Mouse (Mus musculus): Measurements from ENCODE around the gene Kirrel3. TPM values are rescaled to one million over a fixed set of nuclear protein-coding genes. Genes with fewer than 3 reads are reported as not detected.

Gene Kirrel3
- total and polyA plus RNA-seq, 3 experiments: 0.98 TPM; not detected in 2

GRCm38 (mm10) chr9:34579174-34579573, 93.5 kb downstream of the Kirrel3 start:
- no peak for TF ChIP-seq POLR2AphosphoS5 (IDR thresholded peaks at IDR 0.05; ENCODE audit: insufficient replicate concordance, low read depth, low read length)
- Histone ChIP-seq H3K4me1 (ENCODE audit: insufficient read depth, low read depth, low read length) (no peaks in the 10 kb centered on the region), H3K36me3 (replicated peaks) (no peaks in the 10 kb centered on the region), H3K27me3 (ENCODE audit: insufficient read depth, low read length) (no peaks in the 10 kb centered on the region), H3K9me3 (replicated peaks) (no peaks in the 10 kb centered on the region), H3K4me3 (ENCODE audit: low read depth, low read length) (no peak overlapping the region)
- DNase-seq (ENCODE audit: low spot score) (no peak), ATAC-seq (ENCODE audit: extremely low read depth, insufficient number of reproducible peaks, low FRiP score, poor library complexity, severe bottlenecking) (no peak)

- Histone ChIP-seq H3K4me3 (ENCODE audit: low read depth, low read length) (no peak overlapping the region), H3K4me1 (ENCODE audit: insufficient read depth, low read depth, low read length) (no peaks in the 10 kb centered on the region), H3K27me3 (ENCODE audit: insufficient read depth, low read length) (no peaks in the 10 kb centered on the region), H3K36me3 (replicated peaks) (no peaks in the 10 kb centered on the region), H3K9me3 (replicated peaks) (no peaks in the 10 kb centered on the region)
- no peak for DNase-seq (ENCODE audit: low spot score)
- no peak for ATAC-seq (ENCODE audit: extremely low read depth, insufficient number of reproducible peaks, low FRiP score, poor library complexity, severe bottlenecking)
- no peak for TF ChIP-seq GATA2 (IDR thresholded peaks at IDR 0.05; ENCODE audit: borderline replicate concordance, low read depth, low read length)
- TF ChIP-seq TAL1 (conservative IDR thresholded peaks at IDR 0.05; ENCODE audit: low read depth, low read length): no peak
- no peak for TF ChIP-seq GATA1 (IDR thresholded peaks at IDR 0.05; ENCODE audit: borderline replicate concordance, low read length)
- TF ChIP-seq POLR2AphosphoS5 (IDR thresholded peaks at IDR 0.05; ENCODE audit: insufficient replicate concordance, low read depth, low read length): no peak
- no peak for TF ChIP-seq CTCF (IDR thresholded peaks at IDR 0.05; ENCODE audit: low read depth, low read length)
These were observed 94.4 kb downstream of the Kirrel3 start for GRCm38 (mm10) chr9:34580059-34580458.

- Histone ChIP-seq H3K9me3 (replicated peaks) (0 out of 2 replicates have a peak, but pooled peaks cover 1% of the 10 kb centered on the region), H3K4me1 (ENCODE audit: insufficient read depth, low read depth, low read length) (no peaks in the 10 kb centered on the region), H3K4me3 (ENCODE audit: low read depth, low read length) (no peak overlapping the region), H3K27me3 (ENCODE audit: insufficient read depth, low read length) (no peaks in the 10 kb centered on the region), H3K36me3 (replicated peaks) (no peaks in the 10 kb centered on the region)
- ATAC-seq (ENCODE audit: extremely low read depth, insufficient number of reproducible peaks, low FRiP score, poor library complexity, severe bottlenecking) (no peak), DNase-seq (ENCODE audit: low spot score) (no peak)
- TF ChIP-seq POLR2AphosphoS5 (IDR thresholded peaks at IDR 0.05; ENCODE audit: insufficient replicate concordance, low read depth, low read length) (no peak), TAL1 (conservative IDR thresholded peaks at IDR 0.05; ENCODE audit: low read depth, low read length) (no peak), GATA1 (IDR thresholded peaks at IDR 0.05; ENCODE audit: borderline replicate concordance, low read length) (no peak), CTCF (IDR thresholded peaks at IDR 0.05; ENCODE audit: low read depth, low read length) (no peak), GATA2 (IDR thresholded peaks at IDR 0.05; ENCODE audit: borderline replicate concordance, low read depth, low read length) (no peak)
These were observed 96.8 kb downstream of the Kirrel3 start for GRCm38 (mm10) chr9:34582496-34582895.

GRCm38 (mm10) chr9:34585487-34585886, 99.8 kb downstream of the Kirrel3 start:
- TF ChIP-seq TAL1 (conservative IDR thresholded peaks at IDR 0.05; ENCODE audit: low read depth, low read length): no peak
- no peak for TF ChIP-seq GATA1 (IDR thresholded peaks at IDR 0.05; ENCODE audit: borderline replicate concordance, low read length)
- no peak for TF ChIP-seq POLR2AphosphoS5 (IDR thresholded peaks at IDR 0.05; ENCODE audit: insufficient replicate concordance, low read depth, low read length)
- no peak for TF ChIP-seq CTCF (IDR thresholded peaks at IDR 0.05; ENCODE audit: low read depth, low read length)
- no peak for TF ChIP-seq GATA2 (IDR thresholded peaks at IDR 0.05; ENCODE audit: borderline replicate concordance, low read depth, low read length)
- ATAC-seq (ENCODE audit: extremely low read depth, insufficient number of reproducible peaks, low FRiP score, poor library complexity, severe bottlenecking): no peak
- Histone ChIP-seq H3K4me3 (ENCODE audit: low read depth, low read length) (no peak overlapping the region), H3K9me3 (replicated peaks) (0 out of 2 replicates have a peak, but pooled peaks cover 2% of the 10 kb centered on the region), H3K27me3 (ENCODE audit: insufficient read depth, low read length) (no peaks in the 10 kb centered on the region), H3K36me3 (replicated peaks) (no peaks in the 10 kb centered on the region), H3K4me1 (ENCODE audit: insufficient read depth, low read depth, low read length) (no peaks in the 10 kb centered on the region)
- DNase-seq (ENCODE audit: low spot score): no peak

GRCm38 (mm10) chr9:34586080-34586479, 100.4 kb downstream of the Kirrel3 start:
- Histone ChIP-seq H3K27me3 (ENCODE audit: insufficient read depth, low read length) (no peaks in the 10 kb centered on the region), H3K4me3 (ENCODE audit: low read depth, low read length) (no peak overlapping the region), H3K4me1 (ENCODE audit: insufficient read depth, low read depth, low read length) (no peaks in the 10 kb centered on the region), H3K36me3 (replicated peaks) (no peaks in the 10 kb centered on the region), H3K9me3 (replicated peaks) (0 out of 2 replicates have a peak, but pooled peaks cover 2% of the 10 kb centered on the region)
- DNase-seq (ENCODE audit: low spot score): no peak
- ATAC-seq (ENCODE audit: extremely low read depth, insufficient number of reproducible peaks, low FRiP score, poor library complexity, severe bottlenecking): no peak
- TF ChIP-seq GATA1 (IDR thresholded peaks at IDR 0.05; ENCODE audit: borderline replicate concordance, low read length): no peak
- TF ChIP-seq CTCF (IDR thresholded peaks at IDR 0.05; ENCODE audit: low read depth, low read length): no peak
- TF ChIP-seq GATA2 (IDR thresholded peaks at IDR 0.05; ENCODE audit: borderline replicate concordance, low read depth, low read length): no peak

GRCm38 (mm10) chr9:34589799-34590198, 104.1 kb downstream of the Kirrel3 start:
- 0 out of 2 replicates have a peak, but pooled peaks cover 2% of the 10 kb centered on the region for H3K9me3 ChIP-seq (replicated peaks)
- TF ChIP-seq GATA1 (IDR thresholded peaks at IDR 0.05; ENCODE audit: borderline replicate concordance, low read length): no peak
- TF ChIP-seq GATA2 (IDR thresholded peaks at IDR 0.05; ENCODE audit: borderline replicate concordance, low read depth, low read length): no peak
- H3K27me3 ChIP-seq (ENCODE audit: insufficient read depth, low read length): no peaks in the 10 kb centered on the region
- no peaks in the 10 kb centered on the region for H3K4me1 ChIP-seq (ENCODE audit: insufficient read depth, low read depth, low read length)
- H3K4me3 ChIP-seq (ENCODE audit: low read depth, low read length): no peak overlapping the region
- H3K36me3 ChIP-seq (replicated peaks): no peaks in the 10 kb centered on the region
- ATAC-seq (ENCODE audit: extremely low read depth, insufficient number of reproducible peaks, low FRiP score, poor library complexity, severe bottlenecking): no peak
- no peak for DNase-seq (ENCODE audit: low spot score)

GRCm38 (mm10) chr9:34592073-34592610, 106.4 kb downstream of the Kirrel3 start:
- DNase-seq (ENCODE audit: low spot score) (no peak), ATAC-seq (ENCODE audit: extremely low read depth, insufficient number of reproducible peaks, low FRiP score, poor library complexity, severe bottlenecking) (no peak)
- Histone ChIP-seq H3K4me1 (ENCODE audit: insufficient read depth, low read depth, low read length) (no peaks in the 10 kb centered on the region), H3K27me3 (ENCODE audit: insufficient read depth, low read length) (no peaks in the 10 kb centered on the region), H3K9me3 (replicated peaks) (0 out of 2 replicates have a peak, but pooled peaks cover 2% of the 10 kb centered on the region), H3K4me3 (ENCODE audit: low read depth, low read length) (no peak overlapping the region), H3K36me3 (replicated peaks) (no peaks in the 10 kb centered on the region)
- TF ChIP-seq POLR2AphosphoS5 (IDR thresholded peaks at IDR 0.05; ENCODE audit: insufficient replicate concordance, low read depth, low read length) (no peak), CTCF (IDR thresholded peaks at IDR 0.05; ENCODE audit: low read depth, low read length) (no peak), TAL1 (conservative IDR thresholded peaks at IDR 0.05; ENCODE audit: low read depth, low read length) (no peak), GATA2 (IDR thresholded peaks at IDR 0.05; ENCODE audit: borderline replicate concordance, low read depth, low read length) (no peak), GATA1 (IDR thresholded peaks at IDR 0.05; ENCODE audit: borderline replicate concordance, low read length) (no peak)
